Mouse (Mus musculus) G1E (cell line): ENCODE data around the gene Olfr231. TPM values are rescaled to one million over a fixed set of nuclear protein-coding genes. Genes with fewer than 3 reads are reported as not detected.

ENCODE experiments used
- ATAC-seq: 2 replicates; pipeline ENCODE4 v1.8.0; 2016; ENCODE audit warnings: mild to moderate bottlenecking; ENCODE audit not compliant: insufficient number of reproducible peaks, poor library complexity, low FRiP score, severe bottlenecking; ENCODE audit errors: extremely low read depth
- DNase-seq: peaks from one replicate; pipeline ENCODE4 v3.0.0; 2012; ENCODE audit warnings: low spot score
- H3K27me3 ChIP-seq: 2 replicates; pipeline ENCODE4 v1.6.1; 2012; ENCODE audit warnings: mild to moderate bottlenecking, low read length, inconsistent platforms; ENCODE audit not compliant: insufficient read depth
- H3K36me3 ChIP-seq: replicated peaks from 2 replicates; pipeline ENCODE3; 2012; ENCODE audit warnings: mild to moderate bottlenecking, inconsistent platforms
- H3K4me1 ChIP-seq: 2 replicates; pipeline ENCODE4 v1.6.1; 2012; ENCODE audit warnings: low read depth, low read length, inconsistent platforms, mixed read lengths; ENCODE audit not compliant: insufficient read depth
- H3K4me3 ChIP-seq: 2 replicates; pipeline ENCODE4 v1.5.1; 2012; ENCODE audit warnings: low read depth, mild to moderate bottlenecking, inconsistent platforms, low read length, moderate library complexity, mixed read lengths
- H3K9me3 ChIP-seq: replicated peaks from 2 replicates; pipeline ENCODE4 v1.6.1; 2012; ENCODE audit warnings: inconsistent platforms
- CTCF ChIP-seq: IDR thresholded peaks from 2 replicates; pipeline ENCODE4 v1.5.1; 2012; ENCODE audit warnings: low read depth, low read length, inconsistent platforms, mixed read lengths
- GATA1 ChIP-seq: IDR thresholded peaks from 2 replicates; pipeline ENCODE4 v1.6.1; 2012; ENCODE audit warnings: borderline replicate concordance, low read length, inconsistent platforms, mixed read lengths
- GATA2 ChIP-seq: IDR thresholded peaks from 2 replicates; pipeline ENCODE4 v1.6.1; 2012; ENCODE audit warnings: low read depth, low read length, inconsistent platforms, borderline replicate concordance
- POLR2AphosphoS5 ChIP-seq: IDR thresholded peaks from 2 replicates; pipeline ENCODE4 v1.6.1; 2012; ENCODE audit warnings: low read depth, low read length, inconsistent platforms; ENCODE audit not compliant: insufficient replicate concordance
- TAL1 ChIP-seq: conservative IDR thresholded peaks from 2 replicates; pipeline ENCODE4 v1.6.1; 2012; ENCODE audit warnings: low read depth, low read length, inconsistent platforms, mixed read lengths
- polyA plus RNA-seq: library from polyadenylated mRNA; stranded (reverse); fragments of >175 nt; gene quantifications from 2 replicates; pipeline ENCODE4 v1.2.3, GENCODE M21; 2012
- total RNA-seq, 2 experiments: library from RNA; stranded (forward) in 1 of 2; stranded (reverse) in 1 of 2; fragments of 200-1000 nt in 1 of 2; fragments of >200 nt in 1 of 2; fragmentation: Nextera tagmentation in 1 of 2; gene quantifications; 2 replicates each; pipeline ENCODE4 v1.2.3; 2014 to 2017

Gene Olfr231
- total RNA-seq (2014; fragmentation: Nextera tagmentation): not detected in 2 replicates
- total RNA-seq (2017): 0.23 TPM in 1 of 2 replicates, not detected in the other
- polyA plus RNA-seq: not detected in 2 replicates

DNA sequence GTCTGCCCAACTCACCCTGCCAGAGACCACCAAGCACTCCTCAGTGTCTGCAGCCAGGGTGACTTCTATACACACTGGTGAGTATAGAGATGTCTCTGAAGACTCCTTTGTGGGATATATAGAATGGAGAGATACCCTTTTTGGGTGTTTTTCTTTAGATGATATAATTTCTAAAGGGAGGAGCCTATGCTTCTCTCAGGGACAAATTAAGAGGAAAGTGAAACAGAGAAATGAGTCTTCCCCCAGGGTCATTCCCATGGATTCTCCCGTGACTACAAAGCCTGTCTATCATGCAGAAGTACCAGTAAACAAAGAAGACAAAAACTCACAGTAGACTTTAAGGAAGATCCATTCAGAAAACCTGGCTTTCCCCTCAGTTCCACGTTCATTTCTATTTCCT is at the start of gene Olfr231:
Olfr231 (minus strand) TSS at position 101 of the 400 bp plus-strand sequence.
- H3K4me3 ChIP-seq: no peak within 1 kb of the TSS
- no peaks in the 10 kb centered on the region for H3K36me3 ChIP-seq
- H3K4me1 ChIP-seq: no peaks in the 10 kb centered on the region
- ATAC-seq (no peak), DNase-seq (no peak)
- TF ChIP-seq GATA1 (no peak), TAL1 (no peak), GATA2 (no peak), CTCF (no peak), POLR2AphosphoS5 (no peak)
- no peaks in the 10 kb centered on the region for H3K9me3 ChIP-seq
- H3K27me3 ChIP-seq: no peaks in the 10 kb centered on the region

DNA sequence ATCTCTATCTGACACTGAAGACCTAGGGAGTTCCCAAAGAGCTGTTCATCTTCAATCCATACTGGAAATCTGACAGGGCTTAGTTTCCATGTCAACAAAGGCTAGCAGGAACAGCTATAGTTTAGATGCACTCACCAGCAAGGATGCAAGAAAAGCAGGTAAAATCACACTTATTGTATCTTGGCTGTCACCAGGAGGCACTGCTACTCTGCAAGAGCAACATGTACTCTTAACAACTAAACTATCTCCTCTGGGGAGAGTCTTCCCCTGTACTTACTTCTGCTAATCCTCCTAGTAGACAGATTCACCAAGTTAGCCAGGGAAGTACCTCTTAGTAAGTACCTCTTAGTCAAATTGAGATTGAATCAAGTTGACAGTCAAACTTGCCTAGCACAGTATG is 48.1 kb upstream of the Olfr231 start:
- Histone ChIP-seq H3K36me3 (no peaks in the 10 kb centered on the region), H3K9me3 (no peaks in the 10 kb centered on the region), H3K4me1 (peaks cover 19% of the 10 kb centered on the region), H3K27me3 (no peaks in the 10 kb centered on the region), H3K4me3 (no peak overlapping the region)
- DNase-seq: no peak
- TF ChIP-seq CTCF: 0 out of 2 replicates have a peak, but pooled peaks have one; percentile 2
- no peak for TF ChIP-seq TAL1
- no peak for TF ChIP-seq GATA2
- no peak for TF ChIP-seq POLR2AphosphoS5
- no peak for TF ChIP-seq GATA1
- ATAC-seq: no peak

DNA sequence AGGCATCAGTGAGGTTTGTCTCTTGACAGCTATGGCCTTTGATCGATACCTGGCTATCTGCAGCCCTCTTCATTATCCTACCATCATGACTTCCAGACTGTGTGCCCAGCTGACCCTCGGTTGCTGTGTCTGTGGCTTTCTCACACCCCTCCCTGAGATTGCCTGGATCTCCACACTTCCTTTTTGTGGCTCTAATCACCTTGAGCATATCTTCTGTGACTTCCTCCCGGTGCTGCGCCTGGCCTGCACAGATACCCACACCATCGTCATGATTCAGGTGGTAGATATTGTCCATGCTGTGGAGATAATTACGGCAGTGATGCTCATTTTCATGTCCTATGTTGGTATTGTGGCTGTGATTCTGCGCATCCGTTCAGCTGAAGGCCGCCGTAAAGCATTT is 38.1 kb upstream of the Olfr231 start:
- no peak for DNase-seq
- Histone ChIP-seq H3K36me3 (no peaks in the 10 kb centered on the region), H3K4me3 (no peak overlapping the region), H3K27me3 (no peaks in the 10 kb centered on the region), H3K4me1 (peaks cover 8% of the 10 kb centered on the region), H3K9me3 (no peaks in the 10 kb centered on the region)
- TF ChIP-seq POLR2AphosphoS5 (no peak), GATA1 (no peak), TAL1 (no peak; the same call in 1 of the 2 replicates), GATA2 (no peak), CTCF (no peak)
- peak; percentile 78 for ATAC-seq

DNA sequence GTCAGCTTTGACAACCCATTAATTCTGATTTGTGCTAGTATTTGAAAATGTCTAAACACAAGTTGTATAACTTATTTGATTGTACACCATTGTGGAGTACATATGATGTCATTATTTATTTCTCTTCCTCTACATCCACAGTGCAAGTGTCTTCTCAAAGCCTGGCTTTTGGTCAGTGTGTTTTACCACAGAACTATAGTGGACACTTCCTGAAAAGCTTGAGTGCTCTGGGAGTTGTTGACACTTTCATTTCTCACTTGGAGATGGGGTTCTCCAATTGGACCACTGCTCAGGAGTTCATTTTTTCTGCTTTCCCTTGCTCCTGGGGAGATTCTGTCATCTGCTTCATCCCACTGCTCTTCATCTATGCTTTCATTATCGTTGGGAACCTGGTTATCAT is 37.5 kb upstream of the Olfr231 start:
- Histone ChIP-seq H3K9me3 (no peaks in the 10 kb centered on the region), H3K36me3 (no peaks in the 10 kb centered on the region), H3K4me1 (peaks cover 8% of the 10 kb centered on the region), H3K27me3 (no peaks in the 10 kb centered on the region), H3K4me3 (no peak overlapping the region)
- no peak for TF ChIP-seq CTCF
- TF ChIP-seq POLR2AphosphoS5: no peak
- no peak for TF ChIP-seq GATA2
- no peak for TF ChIP-seq TAL1
- no peak for TF ChIP-seq GATA1
- no peak for DNase-seq
- ATAC-seq: no peak

DNA sequence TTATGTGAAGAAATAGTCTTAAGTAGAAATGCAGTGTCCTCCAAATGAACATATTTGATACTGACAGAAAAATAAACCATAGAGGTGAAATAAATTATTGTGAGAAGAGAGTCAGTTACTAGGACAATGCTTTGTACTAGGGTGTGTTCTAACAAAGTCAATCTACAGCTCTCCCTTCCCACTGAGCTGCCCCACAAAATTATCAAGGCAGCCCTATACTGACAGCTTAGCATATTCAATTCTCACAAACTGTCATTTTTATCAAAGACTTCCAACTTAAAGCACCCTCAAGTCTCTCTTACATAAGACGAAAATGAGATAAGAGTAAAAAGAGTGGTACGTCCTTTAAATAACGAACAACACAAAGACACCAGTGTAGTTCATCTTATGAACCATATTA is 36.7 kb upstream of the Olfr231 start:
- DNase-seq (no peak), ATAC-seq (no peak)
- peaks cover 8% of the 10 kb centered on the region for H3K4me1 ChIP-seq
- TF ChIP-seq TAL1 (no peak), GATA2 (no peak), GATA1 (no peak), POLR2AphosphoS5 (no peak), CTCF (no peak)
- H3K9me3 ChIP-seq: no peaks in the 10 kb centered on the region
- no peak overlapping the region for H3K4me3 ChIP-seq
- no peaks in the 10 kb centered on the region for H3K27me3 ChIP-seq
- H3K36me3 ChIP-seq: no peaks in the 10 kb centered on the region

DNA sequence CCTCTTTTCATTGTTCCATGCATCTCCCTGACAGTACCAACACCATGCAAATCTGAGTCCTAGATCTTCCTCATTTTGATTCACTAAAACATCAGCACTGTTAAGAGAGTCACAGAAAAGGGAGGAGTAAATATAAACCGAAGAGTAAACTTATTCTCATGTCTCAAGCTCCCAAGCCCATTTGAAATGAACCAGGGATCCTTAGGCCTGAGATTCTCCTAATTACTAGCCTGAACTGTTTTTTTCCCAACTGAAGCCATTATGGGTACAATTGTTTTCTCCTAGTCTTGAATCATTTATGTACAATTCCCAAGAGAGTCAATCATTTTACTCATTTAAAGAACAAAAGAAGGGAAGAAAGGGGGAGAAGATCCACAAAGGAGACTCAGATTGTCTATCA is 34.4 kb upstream of the Olfr231 start, which contains the start of gene Olfr420:
Olfr420 (plus strand) TSS at position 301 of the 400 bp plus-strand sequence.
- no peaks in the 10 kb centered on the region for H3K9me3 ChIP-seq
- TF ChIP-seq GATA1 (no peak), GATA2 (no peak), TAL1 (no peak), CTCF (no peak), POLR2AphosphoS5 (no peak)
- no peak for DNase-seq
- no peaks in the 10 kb centered on the region for H3K36me3 ChIP-seq
- no peak within 1 kb of the TSS for H3K4me3 ChIP-seq
- peaks cover 8% of the 10 kb centered on the region for H3K4me1 ChIP-seq
- ATAC-seq: no peak
- no peaks in the 10 kb centered on the region for H3K27me3 ChIP-seq

DNA sequence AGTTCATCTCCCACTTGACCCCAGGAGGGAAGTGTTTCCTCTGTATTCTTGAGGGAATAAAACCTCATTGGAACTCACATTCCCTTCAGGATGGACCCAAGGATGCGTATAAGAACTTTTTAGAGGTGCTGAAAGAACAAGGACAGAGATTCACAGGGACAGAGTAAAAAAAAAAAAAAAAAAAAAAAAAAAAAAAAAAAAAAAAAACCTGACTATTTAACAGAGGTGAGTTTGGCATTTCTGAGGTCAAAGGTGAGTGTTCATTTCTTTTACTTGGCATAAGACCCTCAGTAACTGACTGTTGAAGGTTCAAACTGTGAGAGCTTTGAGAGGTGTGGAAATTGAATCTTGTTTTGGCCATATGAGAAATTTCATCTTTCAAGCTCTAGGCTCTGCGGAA is 28.3 kb upstream of the Olfr231 start:
- Histone ChIP-seq H3K4me3 (no peak overlapping the region), H3K9me3 (no peaks in the 10 kb centered on the region), H3K4me1 (no peaks in the 10 kb centered on the region), H3K36me3 (no peaks in the 10 kb centered on the region), H3K27me3 (no peaks in the 10 kb centered on the region)
- DNase-seq (no peak), ATAC-seq (no peak)
- TF ChIP-seq TAL1 (no peak), GATA2 (no peak), CTCF (no peak), GATA1 (no peak), POLR2AphosphoS5 (no peak)
